Mouse (Mus musculus): ENCODE results near the gene Etl4.

- TF ChIP-seq EP300 (IDR thresholded peaks at IDR 0.05) (no peak), CTCF (IDR thresholded peaks at IDR 0.05) (no peak)
Measured at GRCm38 (mm10) chr2:20642818-20643217, 733.2 kb downstream of the Etl4 start.

Data from lung, postnatal 0 days (tissue).